Mouse (Mus musculus): Measurements from ENCODE around the gene Polh. TPM values are rescaled to one million over a fixed set of nuclear protein-coding genes. Genes with fewer than 3 reads are reported as not detected.

The Polh gene
- 1 to 10 TPM; 8.6 to 9.4 TPM for total RNA-seq (2021)

GRCm38 (mm10) chr17:46202421-46203071 is at the start of gene Polh, which contains the start of gene Xpo5:
Gene Polh (minus strand): TSS chr17:46202645.
Gene Xpo5 (plus strand): TSS chr17:46202782.
- peak; percentile 88 for DNase-seq (ENCODE audit: low spot score)
- intact Hi-C loops (cut with DNase I), result no loop called here

GRCm38 (mm10) chr17:46251174-46251573 is 48.7 kb upstream of the Polh start:
- intact Hi-C loops (cut with DNase I), result no loop called here
- no peak for DNase-seq (ENCODE audit: low spot score)

- DNase-seq (ENCODE audit: low spot score), result no peak
- intact Hi-C loops (cut with DNase I), result loop anchor here (2.0 kb wide), 1 partner anchor 135 kb away; the partner anchor contains the start of gene Zfp318
Measured at GRCm38 (mm10) chr17:46248189-46248522, 45.7 kb upstream of the Polh start.

- intact Hi-C loops (cut with DNase I), result loop anchor here (2.0 kb wide), 1 partner anchor 135 kb away; the partner anchor contains the start of gene Zfp318
- peak; percentile 92 for DNase-seq (ENCODE audit: low spot score)
Measured at GRCm38 (mm10) chr17:46247512-46248188, 45.2 kb upstream of the Polh start, which contains the start of the genes Polr1c and Yipf3. Gene Polr1c (minus strand): TSS chr17:46248054. Gene Yipf3 (plus strand): TSS chr17:46248080.

- no peak for DNase-seq (ENCODE audit: low spot score)
- intact Hi-C loops (cut with DNase I), result no loop called here
Measured at GRCm38 (mm10) chr17:46244579-46244978, 42.1 kb upstream of the Polh start.

- no peak for DNase-seq (ENCODE audit: low spot score)
- intact Hi-C loops (cut with DNase I), result no loop called here
Measured at GRCm38 (mm10) chr17:46243624-46244023, 41.2 kb upstream of the Polh start.

GRCm38 (mm10) chr17:46242993-46243392 is 40.5 kb upstream of the Polh start:
- DNase-seq (ENCODE audit: low spot score), result no peak
- intact Hi-C loops (cut with DNase I), result no loop called here

- intact Hi-C loops (cut with DNase I), result no loop called here
- DNase-seq (ENCODE audit: low spot score), result no peak
Measured at GRCm38 (mm10) chr17:46242274-46242673, 39.8 kb upstream of the Polh start.

- intact Hi-C loops (cut with DNase I), result no loop called here
- DNase-seq (ENCODE audit: low spot score), result no peak
Measured at GRCm38 (mm10) chr17:46241471-46241870, 39.0 kb upstream of the Polh start.

GRCm38 (mm10) chr17:46239516-46240114 is 37.2 kb upstream of the Polh start:
- no peak for DNase-seq (ENCODE audit: low spot score)
- intact Hi-C loops (cut with DNase I), result no loop called here

- intact Hi-C loops (cut with DNase I), result no loop called here
- no peak for DNase-seq (ENCODE audit: low spot score)
Measured at GRCm38 (mm10) chr17:46237480-46237879, 35.0 kb upstream of the Polh start.

- intact Hi-C loops (cut with DNase I), result no loop called here
- DNase-seq (ENCODE audit: low spot score), result no peak
Measured at GRCm38 (mm10) chr17:46237079-46237478, 34.6 kb upstream of the Polh start.

GRCm38 (mm10) chr17:46236067-46236466 is 33.6 kb upstream of the Polh start:
- DNase-seq (ENCODE audit: low spot score), result no peak
- intact Hi-C loops (cut with DNase I), result no loop called here

- DNase-seq (ENCODE audit: low spot score), result no peak
- intact Hi-C loops (cut with DNase I), result no loop called here
Measured at GRCm38 (mm10) chr17:46227576-46227975, 25.1 kb upstream of the Polh start.

GRCm38 (mm10) chr17:46221601-46222000 is 19.2 kb upstream of the Polh start:
- intact Hi-C loops (cut with DNase I), result no loop called here
- DNase-seq (ENCODE audit: low spot score), result no peak

- intact Hi-C loops (cut with DNase I), result no loop called here
- no peak for DNase-seq (ENCODE audit: low spot score)
Measured at GRCm38 (mm10) chr17:46210550-46210949, 8.1 kb upstream of the Polh start.

GRCm38 (mm10) chr17:46206676-46207075 is 4.2 kb upstream of the Polh start:
- no peak for DNase-seq (ENCODE audit: low spot score)
- intact Hi-C loops (cut with DNase I), result no loop called here

GRCm38 (mm10) chr17:46203078-46203477 is 633 bp upstream of the Polh start:
- DNase-seq (ENCODE audit: low spot score), result no peak
- intact Hi-C loops (cut with DNase I), result no loop called here

GRCm38 (mm10) chr17:46201151-46201550 is 1.3 kb downstream of the Polh start:
- intact Hi-C loops (cut with DNase I), result no loop called here
- DNase-seq (ENCODE audit: low spot score), result no peak

- no peak for DNase-seq (ENCODE audit: low spot score)
- intact Hi-C loops (cut with DNase I), result no loop called here
Measured at GRCm38 (mm10) chr17:46188829-46189228, 13.6 kb downstream of the Polh start.

- no peak for DNase-seq (ENCODE audit: low spot score)
- intact Hi-C loops (cut with DNase I), result no loop called here
Measured at GRCm38 (mm10) chr17:46182273-46182672, 20.2 kb downstream of the Polh start.
